Mouse (Mus musculus) gastrocnemius, postnatal 4 days (tissue): ENCODE measurements around the gene Ccdc103. TPM values are rescaled to one million over a fixed set of nuclear protein-coding genes. Genes with fewer than 3 reads are reported as not detected.

ENCODE experiments used
- DNase-seq, 2 experiments: peaks; one replicate each; pipeline ENCODE4 v3.0.0; 2021 to 2022; ENCODE audit warnings: low spot score in 2 of 2, mixed read lengths in 2 of 2
- long read RNA-seq, 2 experiments: library from polyadenylated mRNA; stranded (forward); transcript quantifications; one replicate each; pipeline ENCODE4 v2.0.0; 2021
- total RNA-seq, 2 experiments: library from RNA; stranded (reverse); gene quantifications; 2 replicates each; pipeline ENCODE4 v1.2.3; 2021

Gene Ccdc103
- not detected for total RNA-seq
- long read RNA-seq, experiment 1, result 0 reads
- long read RNA-seq, experiment 2, partial matches to known transcripts, result 0 of 1 reads
- long read RNA-seq, experiment 2, other reads (novel, unspliced or antisense), result 1 of 1 reads

DNA sequence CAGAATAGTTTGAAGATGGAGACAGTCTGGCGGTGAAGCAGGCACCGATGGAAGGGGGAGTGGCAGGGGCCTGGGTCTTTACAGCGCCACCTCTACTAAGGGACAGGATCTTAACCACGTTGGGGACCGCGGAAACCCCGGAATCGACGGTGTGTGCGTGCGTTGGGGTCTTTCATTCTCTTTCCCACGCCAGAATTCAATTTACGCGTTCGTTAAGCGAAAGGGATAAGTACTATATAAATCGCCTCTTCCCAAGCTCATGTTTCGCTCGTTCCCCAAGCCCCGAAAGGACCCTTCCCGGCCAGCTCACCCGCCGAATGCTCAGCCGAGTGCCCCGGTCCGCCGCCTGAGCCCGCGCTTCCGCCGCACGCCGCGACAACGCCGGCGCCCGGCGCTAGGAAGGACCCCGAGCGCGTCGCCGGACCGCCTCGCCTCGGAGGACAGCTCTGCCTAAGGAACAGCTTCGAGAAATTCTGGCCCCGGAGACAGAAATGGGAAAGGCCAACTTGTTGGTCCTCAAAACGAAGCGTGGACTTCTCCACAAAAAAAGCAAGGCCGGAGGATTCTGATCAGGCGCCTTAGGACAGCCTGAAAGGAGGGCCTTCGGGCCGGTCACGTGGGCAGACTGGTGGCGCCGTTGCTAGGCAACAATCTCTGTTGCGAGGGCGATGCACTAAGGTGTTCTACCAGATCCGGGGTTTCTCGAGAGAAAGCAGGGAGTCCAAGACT, at the start of gene Ccdc103, which contains the start of gene Eftud2:
TSS of gene Ccdc103 (plus strand) at position 620 of the 729 bp plus-strand sequence.
TSS of gene Eftud2 (minus strand) at position 401 of the 729 bp plus-strand sequence.
- peak; percentile 84 to 92 for DNase-seq

DNA sequence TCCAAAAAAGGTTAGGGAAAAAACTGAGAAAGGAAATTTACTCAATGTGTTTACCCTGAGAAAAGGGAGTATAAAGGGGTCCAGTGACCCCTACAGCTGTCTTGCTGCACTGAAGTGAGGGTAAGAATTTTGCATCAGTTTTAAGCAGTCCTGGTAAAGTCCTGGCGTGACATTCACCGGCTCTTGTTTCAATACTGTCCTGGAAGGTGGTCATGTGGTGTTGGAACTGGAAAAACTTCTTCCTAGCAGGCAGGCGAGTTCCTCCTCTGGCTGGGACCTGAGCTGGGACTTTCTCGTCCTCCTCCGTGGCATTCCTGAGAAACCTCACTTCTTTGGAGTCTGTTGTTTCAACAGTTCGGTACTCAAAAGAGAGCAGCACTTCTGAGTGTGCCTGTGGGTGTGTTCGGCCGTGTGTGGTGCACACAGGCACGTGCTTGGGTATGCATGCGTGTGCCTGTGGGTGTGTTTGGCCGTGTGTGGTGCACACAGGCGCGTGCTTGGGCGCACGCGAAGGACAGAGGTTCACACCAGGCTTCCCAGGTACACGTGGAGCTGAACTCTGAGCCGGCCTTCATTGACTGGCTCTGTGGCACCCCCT, 48.2 kb upstream of the Ccdc103 start:
- no peak for DNase-seq

DNA sequence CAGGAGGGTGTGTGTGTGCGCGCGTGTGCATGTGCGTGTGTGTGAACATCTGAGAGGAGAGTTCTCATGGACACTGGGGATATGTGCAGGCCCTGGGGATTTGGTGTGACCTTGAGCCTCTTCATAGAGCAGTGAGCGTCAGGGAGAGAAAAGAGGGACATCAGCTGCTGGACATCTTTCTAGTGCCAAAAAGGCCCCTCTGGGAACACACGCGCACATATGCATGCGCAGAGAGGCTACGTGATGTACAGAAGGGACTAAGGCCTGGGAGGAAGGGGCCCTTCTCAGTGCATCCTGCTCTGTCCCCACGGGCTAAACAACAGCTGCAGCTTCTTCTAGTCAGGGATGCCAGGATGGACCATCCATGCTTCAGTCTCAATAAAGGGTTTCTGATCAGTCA, 46.8 kb upstream of the Ccdc103 start:
- no peak for DNase-seq

DNA sequence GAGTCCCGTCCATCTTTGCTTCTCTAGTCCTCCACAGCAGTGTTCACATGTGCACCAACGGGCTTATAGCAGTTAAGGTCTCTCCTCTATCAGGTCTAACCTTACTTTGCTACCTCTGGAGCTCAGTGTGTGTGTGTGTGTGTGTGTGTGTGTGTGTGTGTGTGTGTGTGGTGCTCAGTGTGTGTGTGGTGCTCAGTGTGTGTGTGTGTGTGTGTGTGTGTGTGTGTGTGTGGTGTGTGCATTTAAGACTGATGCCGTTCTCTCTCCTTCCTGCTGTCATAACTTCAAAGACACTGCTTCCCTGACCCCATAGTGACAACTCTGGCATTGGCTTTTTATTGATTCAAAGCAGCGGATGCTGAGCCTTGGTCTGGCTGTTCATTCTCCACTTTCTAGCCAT, 45.5 kb upstream of the Ccdc103 start, which contains the start of gene Higd1b:
TSS of gene Higd1b (plus strand) at position 301 of the 400 bp plus-strand sequence.
- no peak for DNase-seq

DNA sequence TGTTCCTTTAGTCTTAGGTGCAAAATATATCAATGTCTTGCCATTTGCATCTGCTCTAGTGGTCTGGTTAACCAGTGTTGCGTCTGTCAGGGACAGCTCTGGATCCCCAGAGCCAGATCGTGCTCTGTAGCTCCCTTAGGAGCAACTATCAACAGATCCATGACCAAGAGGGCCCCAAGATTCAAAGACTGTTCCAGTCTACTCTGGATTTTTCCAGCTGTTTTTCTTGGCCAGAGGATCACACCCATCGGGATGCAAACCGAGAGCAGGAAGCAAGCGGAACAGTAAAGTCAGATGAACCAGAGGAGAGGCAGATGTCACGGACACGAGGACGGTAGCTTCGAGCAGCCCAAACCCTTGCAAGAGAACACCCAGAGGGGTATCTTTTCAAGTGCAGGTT, 44.9 kb upstream of the Ccdc103 start:
- no peak for DNase-seq

DNA sequence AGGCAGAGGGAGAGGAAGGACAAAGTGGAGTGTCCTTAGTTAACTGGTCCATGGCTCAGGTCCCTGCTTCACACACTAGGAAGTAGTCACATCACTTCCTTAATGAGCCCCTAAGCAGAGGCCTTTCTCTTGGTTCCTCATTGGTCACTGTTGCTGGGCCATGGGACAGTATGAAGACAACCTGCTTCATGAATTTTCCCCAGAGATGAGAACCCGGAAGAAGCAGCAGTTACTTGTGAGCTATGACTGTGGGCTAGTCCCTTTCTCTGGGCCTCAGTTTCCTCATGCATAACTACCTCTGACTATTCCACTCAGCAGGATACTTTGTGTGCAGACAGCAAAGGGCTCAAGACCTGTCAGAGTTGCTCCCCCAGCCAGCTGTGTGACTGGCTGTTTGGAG, 43.6 kb upstream of the Ccdc103 start:
- no peak for DNase-seq

DNA sequence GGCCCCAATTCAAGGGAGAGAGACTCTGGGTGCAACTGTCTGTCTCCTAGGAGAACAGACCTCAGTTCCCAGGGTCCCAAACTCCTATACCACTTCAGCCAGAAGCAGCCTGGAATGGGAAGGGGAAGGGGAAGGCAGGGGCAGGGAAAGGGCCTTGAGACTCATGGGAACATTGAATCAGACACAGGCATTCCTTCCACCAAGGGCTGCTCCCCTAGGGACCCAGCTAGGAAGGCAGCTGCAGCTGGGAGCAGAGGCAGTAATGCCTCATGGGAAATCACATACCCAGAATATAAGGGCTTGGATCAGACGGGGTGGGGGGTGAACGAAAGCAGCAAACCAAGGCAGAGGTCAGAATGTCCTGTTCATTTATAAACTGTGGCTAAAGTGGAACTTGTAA, 42.9 kb upstream of the Ccdc103 start:
- no peak for DNase-seq

DNA sequence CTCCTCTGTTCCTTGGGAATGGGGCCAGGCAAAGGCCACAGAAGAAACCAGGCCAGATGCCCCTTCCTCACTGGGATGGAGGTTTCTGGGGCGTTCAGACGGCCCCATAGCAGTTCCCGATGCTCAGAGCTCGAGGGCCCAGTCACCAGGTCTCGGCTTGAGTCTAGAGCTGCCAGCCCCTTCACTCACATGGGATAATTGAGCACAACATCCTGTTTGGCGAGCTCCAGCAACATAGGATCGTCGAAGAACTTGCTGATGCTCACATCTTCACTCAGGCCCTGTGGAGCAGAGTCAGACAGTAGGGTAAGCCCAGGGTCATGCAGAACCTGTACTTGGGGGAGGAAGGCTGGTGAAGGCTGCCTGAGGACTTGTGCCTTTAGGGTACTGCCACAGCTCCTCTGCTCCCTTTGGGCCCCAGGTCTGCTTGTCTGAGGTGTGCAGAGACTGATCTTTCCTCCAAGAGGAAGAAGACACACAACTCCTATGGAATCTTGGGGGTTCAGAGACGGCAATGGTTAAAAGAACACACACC, 42.3 kb upstream of the Ccdc103 start:
- DNase-seq, result no peak

DNA sequence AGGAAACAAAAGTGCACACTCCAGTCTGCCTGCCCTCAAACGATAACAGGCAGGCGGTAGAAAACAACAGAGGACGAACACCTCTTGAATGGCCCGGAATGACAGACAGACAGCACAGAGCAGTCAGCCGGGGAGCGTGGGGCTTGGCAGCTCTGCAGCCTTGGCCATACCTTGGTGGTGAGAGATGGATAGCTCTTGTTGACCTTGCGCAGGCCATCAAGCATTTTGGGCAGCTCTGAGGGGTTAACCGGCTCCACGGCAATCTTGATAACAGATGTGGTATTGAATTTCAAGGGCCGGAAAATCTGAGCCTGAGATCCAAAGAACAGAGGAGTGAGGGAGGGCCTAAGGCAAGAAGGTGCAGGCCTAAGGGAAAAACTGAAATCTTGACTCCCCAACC, 35.1 kb upstream of the Ccdc103 start:
- DNase-seq, result no peak

DNA sequence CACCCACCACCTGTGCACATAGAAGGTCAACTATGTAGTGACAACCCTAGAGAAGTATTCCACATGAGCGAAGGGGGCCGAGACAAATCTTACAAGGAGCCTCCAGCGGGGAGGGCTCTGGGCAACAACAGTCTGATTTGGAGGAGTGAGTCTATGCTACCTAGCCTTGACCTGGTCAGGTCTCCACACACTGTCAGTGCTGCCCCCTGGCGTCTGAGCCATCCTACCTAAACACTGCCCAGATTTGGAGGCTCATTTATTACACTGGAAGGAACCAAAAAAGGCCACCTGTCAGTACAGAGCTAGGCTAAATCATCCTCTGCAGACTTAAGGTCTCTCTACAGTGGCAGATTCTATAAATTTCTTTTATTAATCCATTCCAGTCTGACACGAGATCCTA, 29.1 kb upstream of the Ccdc103 start:
- peak in 1 of 2 experiments; percentile 64 for DNase-seq

DNA sequence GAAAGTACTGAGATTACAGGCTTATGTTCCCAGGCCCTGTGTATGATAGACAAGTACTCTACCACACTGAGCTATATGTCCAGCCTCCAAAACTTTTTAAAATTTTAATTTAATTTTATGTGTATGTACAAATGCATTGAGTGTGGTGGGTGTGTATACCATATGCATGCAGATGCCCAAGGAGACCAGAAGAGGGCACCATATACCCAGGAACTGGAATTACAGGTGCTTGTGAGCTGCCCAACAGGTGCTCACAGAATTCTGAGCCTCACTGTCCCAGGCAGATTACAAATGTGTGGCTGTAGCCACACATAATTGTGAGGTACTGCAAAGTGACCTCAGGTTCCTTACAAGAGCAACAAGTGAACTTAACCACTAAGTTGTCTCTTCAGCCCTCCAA, 27.2 kb upstream of the Ccdc103 start:
- DNase-seq, result no peak

DNA sequence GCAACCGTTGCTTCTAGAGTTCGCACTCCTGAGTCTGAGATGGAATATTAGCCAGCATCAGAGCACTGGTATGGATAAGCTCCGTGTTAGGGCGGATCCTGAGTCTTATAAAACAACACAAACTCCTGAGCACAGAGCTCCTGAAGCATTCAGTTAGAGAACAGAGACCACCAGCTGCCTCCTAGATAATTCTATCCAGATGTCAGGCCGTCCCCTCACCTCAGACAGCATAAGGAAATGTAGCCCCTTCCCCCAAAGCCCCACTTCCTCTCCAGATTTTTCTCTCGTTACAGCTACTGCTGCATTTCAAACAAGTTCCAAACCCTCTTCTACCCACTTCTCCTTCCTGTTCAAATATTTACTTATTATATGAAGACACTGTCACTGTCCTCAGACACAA, 25.1 kb upstream of the Ccdc103 start:
- no peak for DNase-seq

DNA sequence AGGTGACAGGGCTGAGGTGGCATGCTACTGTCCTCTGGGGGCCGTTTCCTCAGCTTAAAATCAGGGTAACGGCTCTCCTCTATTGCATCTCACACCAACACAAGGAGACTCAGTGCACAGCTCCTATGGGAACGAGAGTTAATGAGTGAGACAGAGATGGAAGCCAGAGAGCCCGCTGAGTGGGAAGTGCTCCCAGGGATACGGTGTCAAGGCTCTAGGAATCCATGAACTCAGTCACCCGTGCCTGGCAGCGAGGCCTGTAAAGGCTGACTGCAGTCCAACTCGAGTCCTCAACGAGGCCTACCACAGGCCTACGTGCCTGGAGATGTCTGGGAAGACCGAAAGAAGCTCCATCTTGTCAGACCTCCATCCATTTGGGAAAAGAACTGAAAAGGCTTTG, 22.1 kb upstream of the Ccdc103 start:
- no peak for DNase-seq

DNA sequence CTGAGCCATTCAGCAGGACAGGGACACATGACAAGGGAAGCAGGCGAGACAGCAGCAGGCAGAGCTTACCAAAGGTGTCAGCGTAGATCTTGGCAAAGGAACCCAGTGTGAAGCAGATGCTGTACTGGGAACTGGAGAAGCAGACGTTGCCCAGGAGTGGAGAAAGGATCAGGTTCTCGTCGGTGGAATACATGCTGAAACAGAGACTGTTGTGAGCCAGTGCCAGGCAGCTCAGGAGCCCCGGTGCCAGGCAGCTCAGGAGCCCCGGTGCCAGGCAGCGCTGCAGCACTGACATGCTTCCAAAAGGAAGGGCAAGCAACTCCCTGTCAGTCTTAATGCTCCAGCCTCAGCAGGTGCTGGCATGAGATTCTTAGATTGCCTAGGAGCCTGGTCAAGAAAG, 21.1 kb upstream of the Ccdc103 start:
- no peak for DNase-seq

DNA sequence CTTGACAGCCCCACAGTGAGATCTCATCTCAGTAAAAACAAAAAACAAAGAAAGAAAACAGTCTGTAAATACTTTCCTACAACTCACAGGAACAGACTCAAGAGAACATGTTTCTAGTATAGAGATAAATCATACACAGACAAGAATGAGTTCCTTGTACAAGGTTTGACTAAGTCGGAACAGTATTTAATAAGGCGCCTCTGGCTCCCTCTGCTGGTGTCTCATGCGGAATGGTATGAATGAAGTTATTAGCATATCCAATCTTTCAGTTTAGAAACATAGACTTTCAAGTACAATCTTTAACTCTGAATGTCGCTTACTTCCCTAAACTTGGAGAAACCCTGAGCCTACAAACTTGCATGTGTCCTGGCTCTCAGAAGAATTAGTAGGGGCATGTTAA, 16.7 kb upstream of the Ccdc103 start:
- DNase-seq, result peak in 1 of 2 experiments; percentile 69

DNA sequence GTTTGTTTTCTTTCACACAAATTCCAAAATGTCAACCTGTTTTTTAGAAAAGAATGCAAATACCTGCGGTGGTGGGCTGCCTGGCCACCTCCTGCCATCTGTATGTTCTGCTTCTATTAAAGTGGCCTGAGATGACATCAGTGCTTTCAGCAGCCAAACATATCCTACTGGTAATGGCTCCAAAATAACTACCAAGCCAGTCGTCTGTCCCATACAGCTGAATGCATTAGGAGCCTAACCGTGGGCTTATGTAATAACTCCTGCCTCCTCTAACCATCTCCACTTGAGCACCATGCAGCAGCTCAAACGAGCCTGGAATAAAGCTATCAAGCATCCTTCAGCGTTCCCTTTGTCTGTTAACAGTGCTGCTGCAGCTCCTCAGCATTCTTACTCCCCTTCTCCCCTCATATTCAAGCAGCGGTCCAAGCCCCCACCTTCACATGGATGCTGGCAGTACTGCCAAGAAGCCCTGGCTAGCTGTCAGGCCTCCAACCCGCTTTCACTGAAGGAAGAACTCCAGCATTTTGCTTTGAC, 6.1 kb upstream of the Ccdc103 start:
- no peak for DNase-seq

DNA sequence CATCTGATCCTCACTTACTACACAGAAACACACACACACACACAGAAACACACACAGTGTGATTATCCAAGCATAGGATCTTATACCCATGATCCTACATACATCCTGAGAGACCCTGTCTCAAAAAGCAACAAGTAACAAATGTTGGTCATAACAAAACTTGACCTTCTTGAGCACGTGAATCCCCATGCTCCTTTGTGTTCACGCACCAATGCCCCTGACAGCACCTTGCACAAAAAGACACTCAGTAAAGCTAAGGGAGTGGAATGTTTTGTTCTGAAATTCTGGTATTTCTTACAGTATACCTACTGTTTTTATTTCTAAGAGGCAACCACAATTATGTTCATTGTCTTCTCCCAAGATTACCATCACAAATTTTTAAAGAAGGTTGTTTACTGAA, 1.4 kb upstream of the Ccdc103 start:
- no peak for DNase-seq

DNA sequence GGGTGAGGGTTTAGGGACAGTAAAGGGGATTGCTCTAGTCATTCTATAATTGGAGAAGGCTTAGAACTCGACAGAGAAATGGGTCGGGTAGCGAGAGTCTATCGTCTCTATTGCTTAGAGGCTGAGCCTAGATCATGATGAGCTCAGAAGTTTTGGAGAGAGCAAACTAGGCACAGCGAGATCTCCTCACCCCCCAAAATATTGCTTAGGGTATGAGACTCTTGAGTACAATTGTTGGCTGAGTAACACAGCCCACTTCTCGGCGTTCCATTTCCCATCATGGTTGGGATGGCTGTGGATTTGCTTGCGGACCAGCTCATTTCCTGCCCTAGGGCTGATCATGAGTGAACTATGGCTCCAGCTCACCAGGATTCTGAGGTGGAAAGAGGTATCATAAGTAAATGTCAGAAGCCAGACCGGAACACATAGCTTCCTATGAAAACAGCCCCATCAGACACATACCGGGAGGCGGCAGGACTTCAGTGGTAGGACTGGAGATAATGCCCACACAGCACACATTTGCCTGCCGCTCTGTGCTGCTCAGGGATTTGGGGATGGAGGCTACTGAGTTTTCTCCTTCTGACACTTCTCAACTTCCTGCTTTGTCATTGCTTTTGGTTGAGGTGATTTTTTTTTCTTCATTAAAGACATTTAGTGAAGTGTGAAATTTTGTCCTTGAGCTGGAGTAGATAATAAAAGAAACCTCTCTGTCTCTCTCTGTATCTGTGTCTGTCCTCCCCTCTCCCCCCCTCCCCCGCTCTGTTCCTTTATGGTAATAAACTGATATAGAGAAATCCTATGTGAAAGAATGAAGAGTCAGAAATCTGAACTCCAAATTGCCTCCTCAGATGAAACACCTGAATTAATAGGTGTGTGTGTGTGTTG, 552 bp downstream of the Ccdc103 start:
- no peak for DNase-seq

DNA sequence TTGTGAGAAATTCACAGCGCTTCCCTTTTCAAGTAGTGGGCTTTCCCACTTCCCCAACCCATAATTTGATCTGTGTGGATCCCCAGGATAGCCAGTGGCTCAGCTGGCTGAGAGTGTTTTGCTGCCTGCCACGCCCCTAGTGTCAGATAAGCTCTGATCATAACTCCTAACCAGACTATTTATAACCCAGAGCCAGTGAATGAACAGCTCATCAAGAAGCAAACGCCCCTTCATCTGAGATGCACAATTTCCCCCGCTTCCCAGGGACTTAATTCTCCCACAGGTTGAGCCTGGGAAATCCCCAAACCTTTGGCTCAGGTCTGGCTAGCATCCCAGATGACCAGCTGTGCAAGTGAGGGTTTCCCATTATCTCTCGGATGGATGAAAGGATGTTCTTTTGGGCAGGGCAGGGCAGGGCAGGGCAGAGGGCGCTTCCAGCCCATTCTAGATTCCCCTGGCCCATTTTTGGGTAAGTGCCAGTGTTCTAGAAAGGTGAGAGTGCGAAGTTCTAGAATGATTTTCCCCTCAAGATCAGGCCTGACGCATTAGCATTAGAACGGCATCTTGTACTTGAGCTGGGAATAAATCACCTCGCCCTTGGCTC, 3.7 kb downstream of the Ccdc103 start, which contains the start of gene Fam187a:
TSS of gene Fam187a (plus strand) at position 554 of the 604 bp plus-strand sequence.
- no peak for DNase-seq

DNA sequence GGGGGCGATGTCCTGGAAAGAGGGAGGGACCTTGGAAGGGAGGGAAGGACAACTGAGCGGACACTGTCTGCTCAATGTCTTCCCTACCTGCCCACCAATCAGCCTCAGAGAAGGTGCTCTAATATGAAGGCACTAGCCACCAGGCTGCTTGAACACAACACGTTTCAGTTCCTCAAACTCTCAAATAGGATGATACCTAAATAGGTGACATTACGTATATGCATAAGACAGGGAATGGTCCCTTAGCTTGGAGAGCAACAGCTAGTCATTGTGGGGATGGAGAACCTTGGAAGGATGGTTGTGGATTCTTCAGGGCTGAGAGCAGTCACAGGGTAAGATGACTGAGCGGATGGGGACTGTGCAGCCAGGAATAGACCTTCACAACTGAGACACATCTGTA, 6.4 kb downstream of the Ccdc103 start:
- no peak for DNase-seq

DNA sequence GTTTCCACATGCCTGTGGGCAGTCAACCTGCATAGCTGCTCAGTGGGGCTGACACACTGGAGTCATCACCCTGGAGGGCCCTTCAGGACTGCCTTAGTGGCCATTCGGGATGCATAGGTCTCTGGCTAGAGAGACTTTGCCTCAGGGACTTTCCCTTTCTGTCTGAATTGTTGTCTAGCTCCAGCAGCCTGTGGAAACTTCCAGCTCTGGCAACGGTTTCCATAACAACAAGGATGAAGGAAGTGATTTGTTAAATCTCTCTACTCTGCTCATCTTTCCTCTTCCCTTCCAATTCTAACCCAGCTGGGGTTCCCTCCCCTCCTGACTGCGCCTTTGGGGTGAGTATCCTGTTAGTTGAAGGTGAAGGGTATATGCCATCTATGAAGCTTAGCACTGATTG, 7.1 kb downstream of the Ccdc103 start:
- DNase-seq, result no peak
